Mouse (Mus musculus): ENCODE results near the gene Actl6b.

- TF ChIP-seq CTCF (IDR thresholded peaks at IDR 0.05; ENCODE audit: control insufficient read depth, insufficient read depth, low read length) (no peak), POLR2A (IDR thresholded peaks at IDR 0.05; ENCODE audit: borderline replicate concordance, control insufficient read depth, low read depth, low read length) (no peak)
Observed at GRCm38 (mm10) chr5:137582702-137583101, 29.4 kb downstream of the Actl6b start.
